Mouse (Mus musculus): ENCODE measurements around the gene Crtc2. TPM values are rescaled to one million over a fixed set of nuclear protein-coding genes. Genes with fewer than 3 reads are reported as not detected.

Crtc2 gene
- total RNA-seq, 2 experiments from 2014 or later: 37.4 to 43.2 TPM

DNA sequence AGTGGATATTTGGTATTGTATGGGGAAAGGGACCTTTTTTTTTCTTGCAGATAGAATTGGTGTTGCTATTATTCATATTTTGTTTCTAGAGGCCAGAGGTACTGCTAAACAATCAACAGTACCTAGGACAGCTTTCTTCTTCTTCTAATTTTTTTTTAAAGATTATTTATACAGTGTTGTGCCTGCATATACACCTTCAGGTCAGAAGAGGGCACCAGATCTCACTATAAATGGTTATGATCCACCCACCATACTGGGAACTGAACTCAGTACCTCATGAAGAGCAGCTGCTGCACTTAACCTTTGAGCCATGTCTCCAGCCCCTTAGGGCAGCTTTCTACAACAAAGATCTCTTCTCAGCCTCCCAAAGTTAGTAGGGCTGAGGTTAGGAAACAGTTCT is 59.4 kb downstream of the Crtc2 start:
- no peak for DNase-seq

Small RNA genes within 50 kb of the gene (microRNA-seq; reads per million reads assigned to microRNA genes)
- not detected for gene Mir7012

Other genes starting within 250 kb of the Crtc2 start
- 10 to 100 TPM; 81.6 to 85.9 TPM for gene 4933434E20Rik, start 202.5 kb upstream of the Crtc2 start, total RNA-seq (2021)
- 100 to 1,000 TPM; 146 to 159 TPM for gene Ubap2l, start 201.5 kb upstream of the Crtc2 start, total RNA-seq (2021)
- gene Tpm3, start 181.5 kb upstream of the Crtc2 start, total RNA-seq (2021): 100 to 1,000 TPM; 183 to 215 TPM
- under 1 TPM; 0.66 TPM for gene Nup210l, start 150.0 kb upstream of the Crtc2 start, total RNA-seq (2021)
- 1,000 to 10,000 TPM; 1,883 to 1,933 TPM for gene Rps27, start 40.5 kb upstream of the Crtc2 start, total RNA-seq (2021)
- gene Rab13, start 40.5 kb upstream of the Crtc2 start, total RNA-seq (2021): 10 to 100 TPM; 24.6 to 39.0 TPM
- 10 to 100 TPM; 63.2 to 70.8 TPM for gene Jtb, start 22.6 kb upstream of the Crtc2 start, total RNA-seq (2021)
- under 1 TPM; 0.20 to 0.66 TPM for gene Creb3l4, start 10.7 kb upstream of the Crtc2 start, total RNA-seq (2021)
- gene Slc39a1, start 6.0 kb upstream of the Crtc2 start, total RNA-seq (2021): 100 to 1,000 TPM; 127 to 142 TPM
- gene Dennd4b, start 11.0 kb downstream of the Crtc2 start, total RNA-seq (2021): 1 to 10 TPM; 6.2 to 7.3 TPM
- 10 to 100 TPM; 62.2 to 66.2 TPM for gene Gatad2b, start 39.0 kb downstream of the Crtc2 start, total RNA-seq (2021)
- 100 to 1,000 TPM; 132 to 156 TPM for gene Slc27a3, start 135.8 kb downstream of the Crtc2 start, total RNA-seq (2021)
- gene Ints3, start 179.5 kb downstream of the Crtc2 start, total RNA-seq (2021): 10 to 100 TPM; 79.4 to 89.6 TPM
- 100 to 1,000 TPM; 203 to 287 TPM for gene Npr1, start 211.7 kb downstream of the Crtc2 start, total RNA-seq (2021)
- 10 to 100 TPM; 56.9 to 63.7 TPM for gene Ilf2, start 222.0 kb downstream of the Crtc2 start, total RNA-seq (2021)
- 10 to 100 TPM; 53.3 to 79.3 TPM for gene Snapin, start 236.9 kb downstream of the Crtc2 start, total RNA-seq (2021)

Measured in adrenal gland, postnatal 36 days (tissue).